Mouse (Mus musculus) testis, adult 2 months (tissue): ENCODE measurements at regions not wholly inside any gene's neighbourhood (a gene's known extent, or its start where the extent isn't known, plus 50 kb on each side); places are given as distances from the start of the nearest gene placed in this dataset.

Source experiments
- CTCF ChIP-seq: fragments of 200-500 bp; IDR thresholded peaks from 2 replicates; pipeline ENCODE4 v1.5.1; 2012; ENCODE audit warnings: low read depth, mild to moderate bottlenecking, inconsistent platforms, low read length, moderate library complexity; ENCODE audit not compliant: control insufficient read depth, insufficient read depth, insufficient replicate concordance
- POLR2A ChIP-seq: fragments of 200-500 bp; IDR thresholded peaks from 2 replicates; pipeline ENCODE4 v1.6.1; 2012; ENCODE audit warnings: low read depth, mild to moderate bottlenecking, inconsistent platforms, low read length, moderate library complexity; ENCODE audit not compliant: control insufficient read depth

- TF ChIP-seq CTCF (no peak), POLR2A (no peak)
These were observed 386.5 kb downstream of the Epha4 start for GRCm38 (mm10) chr1:77128411-77128810.
